Mouse (Mus musculus) limb, embryonic 10.5 days (tissue): Measurements from ENCODE around the gene Jakmip3. TPM values are rescaled to one million over a fixed set of nuclear protein-coding genes. Genes with fewer than 3 reads are reported as not detected.

Experiments
- DNase-seq: peaks from one replicate; pipeline ENCODE4 v3.0.0-alpha.2; 2017; ENCODE audit warnings: low spot score
- H3K27ac ChIP-seq: fragments of 300-500 bp; sonication (generic); 2 replicates; pipeline ENCODE4 v1.5.1; 2016; ENCODE audit warnings: mild to moderate bottlenecking
- H3K27me3 ChIP-seq: fragments of 300-500 bp; sonication (generic); 2 replicates; pipeline ENCODE4 v1.6.1; 2016; ENCODE audit warnings: low read depth, mild to moderate bottlenecking; ENCODE audit not compliant: poor library complexity, severe bottlenecking
- H3K36me3 ChIP-seq: fragments of 300-500 bp; sonication (generic); 2 replicates; pipeline ENCODE4 v1.6.1; 2016; ENCODE audit warnings: mild to moderate bottlenecking, moderate library complexity
- H3K4me1 ChIP-seq: fragments of 300-500 bp; sonication (generic); 2 replicates; pipeline ENCODE4 v1.6.1; 2016
- H3K4me3 ChIP-seq: fragments of 300-500 bp; sonication (generic); 2 replicates; pipeline ENCODE4 v1.5.1; 2016; ENCODE audit warnings: mild to moderate bottlenecking, moderate library complexity
- H3K9me3 ChIP-seq: fragments of 300-500 bp; sonication (generic); replicated peaks from 2 replicates; pipeline ENCODE4 v1.6.1; 2016; ENCODE audit warnings: mild to moderate bottlenecking
- WGBS: fragments of 180-500 bp; shearing (Covaris S2); methylation state at CpG from one replicate; pipeline ENCODE4 v1.1.7; 2016; 5-methylcytosine and 5-hydroxymethylcytosine counted together
- polyA plus RNA-seq: library from polyadenylated mRNA; unstranded; fragments of >200 nt; fragmentation: Nextera tagmentation; extraction: Ambion mirVana; gene quantifications from 2 replicates; pipeline ENCODE4 v1.2.1, GENCODE M21; 2016

Jakmip3 gene
- polyA plus RNA-seq, 1 experiment from 2014 or later: 0.15 TPM

GRCm38 (mm10) chr7:139093781-139094180 is 153.3 kb downstream of the Jakmip3 start:
- peaks cover 52% of the 10 kb centered on the region for H3K36me3 ChIP-seq
- DNase-seq: no peak
- H3K4me1 ChIP-seq: no peaks in the 10 kb centered on the region
- no peak overlapping the region for H3K27ac ChIP-seq
- no peaks in the 10 kb centered on the region for H3K9me3 ChIP-seq
- WGBS: 78% methylated on average over 7 of the region's 7 CpGs
- H3K4me3 ChIP-seq: no peak overlapping the region
- 0 out of 2 replicates have a peak, but pooled peaks cover 12% of the 10 kb centered on the region for H3K27me3 ChIP-seq

DNA sequence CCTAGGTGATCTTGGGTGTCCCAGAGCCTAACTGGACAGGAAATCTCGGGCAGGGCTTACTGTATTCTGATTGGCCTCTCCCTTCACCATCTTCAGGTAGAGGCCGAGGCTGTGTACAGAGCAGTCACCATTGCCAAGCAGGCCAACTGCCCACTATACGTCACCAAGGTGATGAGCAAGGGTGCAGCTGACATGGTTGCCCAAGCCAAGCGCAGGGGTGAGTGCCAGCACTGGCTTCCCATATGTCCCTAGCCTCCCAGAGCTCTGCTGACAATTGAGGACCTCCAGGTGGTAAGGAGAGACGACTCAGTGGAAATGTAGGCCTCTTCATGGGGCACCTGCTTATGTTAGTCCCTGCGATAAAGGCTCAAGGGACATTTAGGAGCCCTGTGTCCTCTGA is 154.2 kb downstream of the Jakmip3 start:
- Histone ChIP-seq H3K9me3 (no peaks in the 10 kb centered on the region), H3K4me3 (no peak overlapping the region), H3K27ac (no peak overlapping the region), H3K36me3 (peaks cover 52% of the 10 kb centered on the region), H3K4me1 (no peaks in the 10 kb centered on the region), H3K27me3 (0 out of 2 replicates have a peak, but pooled peaks cover 9% of the 10 kb centered on the region)
- WGBS: 90% methylated on average over 6 of the region's 6 CpGs
- no peak for DNase-seq

GRCm38 (mm10) chr7:139095282-139095681 is 154.8 kb downstream of the Jakmip3 start:
- 88% methylated on average over 7 of the region's 7 CpGs for WGBS

DNA sequence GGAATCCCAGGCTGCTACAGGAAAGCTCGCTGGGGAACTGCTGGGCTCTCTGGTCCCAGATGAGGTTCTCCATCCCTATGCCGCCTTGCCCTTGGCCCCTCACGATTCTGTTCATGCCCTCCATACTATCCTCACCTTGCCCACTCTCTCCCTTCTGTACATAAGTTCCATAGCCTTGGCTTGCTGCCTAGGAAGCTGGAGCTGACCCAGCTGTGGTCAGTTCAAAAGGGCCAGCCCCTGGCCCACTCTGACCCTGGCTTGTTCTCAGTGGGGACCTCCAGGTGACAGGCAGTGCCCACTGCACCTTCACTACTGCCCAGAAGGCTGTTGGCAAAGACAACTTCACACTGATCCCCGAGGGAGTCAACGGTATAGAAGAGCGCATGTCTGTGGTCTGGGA is 155.9 kb downstream of the Jakmip3 start:
- H3K4me1 ChIP-seq: no peaks in the 10 kb centered on the region
- 0 out of 2 replicates have a peak, but pooled peaks cover under 1% of the 10 kb centered on the region for H3K27me3 ChIP-seq
- no peak overlapping the region for H3K27ac ChIP-seq
- peaks cover 38% of the 10 kb centered on the region for H3K36me3 ChIP-seq
- no peak overlapping the region for H3K4me3 ChIP-seq
- no peak for DNase-seq
- WGBS: 90% methylated on average over 6 of the region's 6 CpGs
- H3K9me3 ChIP-seq: no peaks in the 10 kb centered on the region

More at GRCm38 (mm10) chr7:139095282-139095681, 154.8 kb downstream of the Jakmip3 start:
- H3K9me3 ChIP-seq: no peaks in the 10 kb centered on the region
- no peak for DNase-seq
- no peak overlapping the region for H3K27ac ChIP-seq
- 0 out of 2 replicates have a peak, but pooled peaks cover 6% of the 10 kb centered on the region for H3K27me3 ChIP-seq
- peaks cover 49% of the 10 kb centered on the region for H3K36me3 ChIP-seq
- H3K4me3 ChIP-seq: no peak overlapping the region
- H3K4me1 ChIP-seq: no peaks in the 10 kb centered on the region

DNA sequence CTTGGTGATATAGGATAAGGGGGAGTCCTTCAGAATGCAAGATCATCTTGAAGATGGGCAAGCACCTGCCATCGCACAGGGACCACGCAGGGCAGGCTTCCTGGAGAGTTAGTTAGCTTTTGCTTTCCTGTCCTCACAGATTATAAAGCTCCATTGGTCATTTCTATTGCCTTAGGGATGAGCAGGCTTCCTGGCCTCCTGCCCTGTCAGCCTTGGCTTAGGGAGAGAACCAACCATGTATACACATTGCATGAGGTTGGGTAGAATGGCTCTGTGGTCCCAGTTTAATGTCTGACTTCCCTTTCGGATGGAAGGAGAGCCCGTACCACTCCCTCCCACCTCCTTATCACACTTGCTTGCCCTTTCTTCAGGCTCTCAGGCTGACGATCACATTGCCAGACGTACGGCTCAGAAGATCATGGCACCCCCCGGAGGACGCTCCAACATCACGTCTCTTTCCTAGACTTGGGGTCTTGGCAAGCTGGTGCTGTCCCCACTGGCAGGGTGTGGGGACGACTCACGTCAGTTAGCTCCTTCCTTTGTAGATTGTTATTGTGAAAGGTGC is 160.1 kb downstream of the Jakmip3 start:
- no peaks in the 10 kb centered on the region for H3K27me3 ChIP-seq
- WGBS: 77% methylated on average over 12 of the region's 12 CpGs
- H3K36me3 ChIP-seq: peaks cover 10% of the 10 kb centered on the region
- H3K27ac ChIP-seq: no peak overlapping the region
- DNase-seq: no peak
- no peaks in the 10 kb centered on the region for H3K9me3 ChIP-seq
- H3K4me3 ChIP-seq: no peak overlapping the region
- no peaks in the 10 kb centered on the region for H3K4me1 ChIP-seq

- H3K9me3 ChIP-seq: no peaks in the 10 kb centered on the region
- H3K4me1 ChIP-seq: no peaks in the 10 kb centered on the region
- no peaks in the 10 kb centered on the region for H3K27me3 ChIP-seq
- 75% methylated on average over 10 of the region's 10 CpGs for whole genome bisulfite sequencing
- no peak overlapping the region for H3K4me3 ChIP-seq
- no peak for DNase-seq
- peaks cover 9% of the 10 kb centered on the region for H3K36me3 ChIP-seq
- H3K27ac ChIP-seq: no peak overlapping the region
Measured at GRCm38 (mm10) chr7:139101286-139101804, 160.8 kb downstream of the Jakmip3 start.

GRCm38 (mm10) chr7:139101826-139102225 is 161.3 kb downstream of the Jakmip3 start:
- Histone ChIP-seq H3K27ac (no peak overlapping the region), H3K27me3 (no peaks in the 10 kb centered on the region), H3K36me3 (peaks cover 7% of the 10 kb centered on the region), H3K4me3 (no peak overlapping the region), H3K4me1 (no peaks in the 10 kb centered on the region), H3K9me3 (no peaks in the 10 kb centered on the region)
- DNase-seq: no peak
- WGBS: 70% methylated on average over 3 of the region's 3 CpGs

DNA sequence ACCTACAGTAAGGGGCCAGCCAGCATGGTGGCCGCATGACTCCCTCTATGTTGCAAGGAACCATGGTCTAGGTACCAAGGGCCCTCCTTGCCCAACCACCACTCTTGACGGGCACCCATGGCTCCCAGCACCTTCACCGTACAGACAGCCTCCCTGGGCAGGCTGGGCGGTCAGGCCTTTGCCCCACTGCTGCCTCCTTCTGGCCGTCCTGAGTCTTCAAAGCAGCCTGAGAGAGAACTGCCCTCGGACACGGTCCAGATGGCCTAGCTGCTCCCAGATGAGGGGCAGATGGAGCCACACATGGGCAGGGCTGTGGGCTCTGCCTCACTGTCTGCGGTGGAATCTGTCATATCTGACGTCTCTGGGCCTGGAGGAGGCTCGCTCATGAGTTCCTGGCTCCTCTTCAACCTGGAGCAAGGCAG is 163.4 kb downstream of the Jakmip3 start:
- Histone ChIP-seq H3K9me3 (no peaks in the 10 kb centered on the region), H3K27me3 (no peaks in the 10 kb centered on the region), H3K4me1 (no peaks in the 10 kb centered on the region), H3K27ac (no peak overlapping the region), H3K36me3 (peaks cover 4% of the 10 kb centered on the region; the same call in 1 of the 2 replicates), H3K4me3 (no peak overlapping the region)
- peak; percentile 33 for DNase-seq
- 71% methylated on average over 10 of the region's 10 CpGs for WGBS

- Histone ChIP-seq H3K9me3 (no peaks in the 10 kb centered on the region), H3K4me3 (no peak overlapping the region), H3K27ac (no peak overlapping the region), H3K27me3 (no peaks in the 10 kb centered on the region), H3K36me3 (no peaks in the 10 kb centered on the region), H3K4me1 (no peaks in the 10 kb centered on the region)
- 84% methylated on average over 5 of the region's 5 CpGs for WGBS
- no peak for DNase-seq
Measured at GRCm38 (mm10) chr7:139105076-139105475, 164.5 kb downstream of the Jakmip3 start.

DNA sequence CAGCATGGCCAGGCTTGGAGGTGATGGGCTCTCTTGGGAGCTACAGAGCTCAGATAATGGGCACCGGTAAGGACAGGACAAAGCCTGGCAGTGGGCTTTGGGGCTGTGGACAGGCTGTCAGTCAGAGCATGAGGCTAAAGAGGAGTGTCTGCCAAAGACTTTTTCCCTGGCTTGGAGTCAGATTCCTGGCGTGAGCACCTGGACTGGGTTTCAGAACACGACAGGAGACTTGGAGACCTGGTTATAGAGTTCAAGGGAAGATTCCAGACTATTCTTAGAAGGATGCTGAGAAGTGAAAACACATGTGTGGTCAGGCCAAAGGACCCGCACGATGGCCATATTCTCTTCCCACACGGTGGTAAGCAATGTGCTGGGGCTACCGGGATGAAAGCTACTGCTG is 165.2 kb downstream of the Jakmip3 start:
- no peak for DNase-seq
- Histone ChIP-seq H3K27me3 (no peaks in the 10 kb centered on the region), H3K36me3 (no peaks in the 10 kb centered on the region), H3K9me3 (no peaks in the 10 kb centered on the region), H3K4me1 (no peaks in the 10 kb centered on the region), H3K4me3 (no peak overlapping the region), H3K27ac (no peak overlapping the region)
- WGBS: 92% methylated on average over 7 of the region's 7 CpGs

DNA sequence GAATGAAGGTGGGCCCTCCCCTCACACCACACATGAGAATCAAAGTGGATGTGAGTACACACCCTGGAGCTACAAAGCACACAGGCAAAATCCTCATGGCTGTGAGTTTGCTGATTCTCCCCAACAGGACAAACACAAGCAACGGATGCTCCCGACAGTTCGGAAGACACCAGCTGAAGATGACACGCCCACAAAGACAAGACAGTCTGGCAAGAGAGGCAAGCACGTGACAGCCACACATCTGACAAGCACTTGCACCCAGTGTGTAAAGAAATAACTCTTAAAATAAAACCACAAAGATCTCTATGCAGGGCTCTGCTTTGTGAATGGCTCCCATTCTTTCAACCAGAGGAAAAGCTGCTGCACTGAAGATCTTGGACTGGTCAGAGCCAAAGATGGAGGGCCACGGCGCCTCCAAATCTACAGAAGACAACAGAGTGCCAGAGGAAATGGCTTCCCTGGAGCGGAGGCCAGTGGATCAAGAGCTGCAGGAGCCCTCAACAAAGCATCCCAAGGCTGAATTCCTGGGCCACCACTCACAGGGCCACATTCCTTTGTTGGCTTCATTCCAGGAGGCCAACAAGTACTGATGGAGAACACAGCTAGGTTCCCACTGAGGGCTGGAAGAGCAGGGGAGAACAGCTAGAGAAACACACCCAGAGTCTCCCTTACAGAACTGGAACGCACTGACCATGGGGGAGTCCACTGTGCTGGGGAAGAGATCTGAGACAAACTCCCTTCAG is 167.5 kb downstream of the Jakmip3 start:
- no peak overlapping the region for H3K4me3 ChIP-seq
- H3K36me3 ChIP-seq: no peaks in the 10 kb centered on the region
- H3K9me3 ChIP-seq: no peaks in the 10 kb centered on the region
- H3K27me3 ChIP-seq: no peaks in the 10 kb centered on the region
- no peaks in the 10 kb centered on the region for H3K4me1 ChIP-seq
- H3K27ac ChIP-seq: no peak overlapping the region
- DNase-seq: no peak
- WGBS: 90% methylated on average over 9 of the region's 9 CpGs

DNA sequence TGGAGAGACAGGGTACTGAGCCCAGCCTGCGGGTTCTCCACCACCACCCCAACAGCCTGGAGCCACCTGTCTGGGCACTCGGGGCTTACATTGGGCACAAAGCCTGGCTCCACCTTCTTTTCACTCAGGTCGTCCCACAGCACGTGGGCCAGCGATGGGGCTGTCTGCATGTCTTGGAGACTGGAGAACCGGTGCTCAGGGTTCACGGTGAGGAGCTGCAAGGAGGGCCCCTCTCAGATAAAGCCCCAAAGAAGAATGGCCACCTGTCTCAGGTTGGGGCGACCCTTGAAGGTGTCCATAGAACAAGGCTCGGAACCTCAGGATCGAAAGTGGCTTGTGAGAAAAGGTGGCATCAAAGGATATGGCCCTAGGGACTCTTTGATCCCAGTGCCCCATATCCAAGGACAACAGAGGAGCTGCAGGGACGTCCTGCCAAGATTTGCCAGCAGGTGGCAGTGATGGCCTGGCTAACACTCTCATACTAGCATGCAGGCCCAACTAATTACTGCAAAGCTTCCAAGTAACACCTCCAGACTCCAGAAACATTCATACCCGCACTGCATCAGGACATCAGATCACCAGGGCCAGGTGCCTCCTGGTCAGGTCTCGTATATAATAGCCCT is 178.7 kb downstream of the Jakmip3 start:
- WGBS: 48% methylated on average over 13 of the region's 13 CpGs
- peak; percentile 85 for DNase-seq
- H3K27ac ChIP-seq: no peak overlapping the region
- H3K36me3 ChIP-seq: no peaks in the 10 kb centered on the region
- H3K4me3 ChIP-seq: no peak overlapping the region
- H3K9me3 ChIP-seq: no peaks in the 10 kb centered on the region
- H3K4me1 ChIP-seq: no peaks in the 10 kb centered on the region
- 0 out of 2 replicates have a peak, but pooled peaks cover 3% of the 10 kb centered on the region for H3K27me3 ChIP-seq

DNA sequence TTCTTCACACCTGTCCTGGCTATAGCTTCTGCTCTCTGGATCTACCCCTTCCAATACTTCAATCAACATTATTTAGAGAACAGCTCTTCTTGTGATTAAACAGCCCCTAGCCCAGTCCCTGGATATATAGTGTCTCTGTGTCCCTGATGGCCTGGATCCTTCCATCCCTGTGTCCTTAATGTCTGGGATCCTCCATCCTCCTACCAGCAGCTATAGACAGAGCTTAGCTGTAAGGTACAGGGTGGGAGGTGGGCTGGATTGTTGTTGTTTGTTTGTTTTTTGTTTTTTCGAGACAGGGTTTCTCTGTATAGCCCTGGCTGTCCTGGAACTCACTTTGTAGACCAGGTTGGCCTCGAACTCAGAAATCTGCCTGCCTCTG is 179.2 kb downstream of the Jakmip3 start:
- Histone ChIP-seq H3K9me3 (no peaks in the 10 kb centered on the region), H3K36me3 (no peaks in the 10 kb centered on the region), H3K27ac (no peak overlapping the region), H3K4me1 (no peaks in the 10 kb centered on the region), H3K4me3 (no peak overlapping the region), H3K27me3 (0 out of 2 replicates have a peak, but pooled peaks cover 3% of the 10 kb centered on the region)
- no peak for DNase-seq
- 68% methylated on average over 2 of the region's 2 CpGs for WGBS
